Comparison of ENCODE assay signal across 18 mouse cellular contexts in genomic region chr5:65686806-65687205, GRCm38 (mm10). TPM values are rescaled to one million over a fixed set of nuclear protein-coding genes. Genes with fewer than 3 reads are reported as not detected.
DNase-seq lines count a peak whose midpoint lies in the region; TF ChIP-seq lines count a peak whose summit lies in the region.
"Had no signal": no experiment of that assay in that cellular context is flagged by ENCODE, and none has a peak within 500 bp of the region (broad histone marks: within the 10 kb centered on the region; RNA-seq: fewer than 3 reads in every experiment).

No protein-coding gene starts in this region.

- TF ChIP-seq CTCF in gastrocnemius, adult 2 months (IDR thresholded peaks at IDR 0.05) = peak; percentile 18; the same call in 1 of the 2 replicates

- intact Hi-C loops in gastrocnemius, adult 2 months (cut with DNase I) = no loop called here
- intact Hi-C loops in gastrocnemius, postnatal 36 days (cut with DNase I) = no loop called here

- H3K27ac ChIP-seq in gastrocnemius, adult 2 months = peak overlapping the region; percentile 63
- H3K27ac ChIP-seq: embryonic facial prominence, embryonic 10.5 days; embryonic facial prominence, embryonic 12.5 days; forebrain, embryonic 13.5 days; forebrain, embryonic 15.5 days had no signal

- H3K4me3 ChIP-seq in gastrocnemius, adult 2 months = no peak overlapping the region
- H3K4me3 ChIP-seq: embryonic facial prominence, embryonic 10.5 days; embryonic facial prominence, embryonic 12.5 days; forebrain, embryonic 13.5 days; forebrain, embryonic 15.5 days had no signal

- peak; percentile 65 for DNase-seq in gastrocnemius, adult 2 months
- no peak for DNase-seq in gastrocnemius, postnatal 36 days
- peak; percentile 21 for DNase-seq in gastrocnemius, postnatal 25 days
- DNase-seq in gastrocnemius, postnatal 4 days (ENCODE audit: low spot score in 2 of 2) = no peak
- no peak for DNase-seq in adrenal gland, adult (ENCODE audit: inconsistent age in 2 of 2, low spot score in 1 of 2)
- DNase-seq: adrenal gland, adult 8-10 months; adrenal gland, postnatal 14 days; adrenal gland, postnatal 36 days; cerebellum, adult 11-12 months; cerebellum, adult 2 months; cerebellum, adult 9-10 months; cerebellum, postnatal 10 days; cerebellum, postnatal 25 days; forebrain, postnatal 0 days had no signal

RNA-seq across cellular contexts. Expression of gene Pds5a, which starts 11.3 kb away (rescaled TPM):
- 10 to 100 TPM; 46.7 to 49.0 TPM for total RNA-seq in gastrocnemius, adult 2 months (2021)
- total RNA-seq in gastrocnemius, postnatal 36 days (2021) = 10 to 100 TPM; 37.5 to 43.4 TPM
- 10 to 100 TPM; 37.6 to 41.9 TPM for total RNA-seq in gastrocnemius, postnatal 25 days (2021)
- total RNA-seq in gastrocnemius, postnatal 4 days (2021) = 10 to 100 TPM; 84.5 to 85.6 TPM

Comparison
In these comparisons a context has a peak if more than half of its experiments do, and no peak if none do; other contexts are left out.
1. DNase-seq: peak in gastrocnemius, adult 2 months (single experiment) and gastrocnemius, postnatal 25 days (single experiment); none in gastrocnemius, postnatal 36 days (0 of 2), gastrocnemius, postnatal 4 days (0 of 2) and adrenal gland, adult (0 of 2).